Mouse (Mus musculus) MEL (cell line): ENCODE measurements around the gene Asic3. TPM values are rescaled to one million over a fixed set of nuclear protein-coding genes. Genes with fewer than 3 reads are reported as not detected.

ENCODE experiments used
- DNase-seq: peaks from one replicate; pipeline ENCODE4 v3.0.0; 2011; ENCODE audit warnings: low read depth, low spot score
- H3K27ac ChIP-seq: 2 replicates; pipeline ENCODE4 v1.5.1; 2012; ENCODE audit warnings: low read depth, mild to moderate bottlenecking, control low read depth, low read length, moderate library complexity; ENCODE audit not compliant: control insufficient read depth
- H3K27me3 ChIP-seq, 2 experiments: fragments of 150-350 bp in 1 of 2; sonication (generic) in 1 of 2; 2 replicates each; pipeline ENCODE4 v1.6.1; 2012; ENCODE audit warnings: low read length in 2 of 2, mild to moderate bottlenecking in 2 of 2, improper control_type of control experiment in 1 of 2, moderate library complexity in 1 of 2; ENCODE audit not compliant: insufficient read depth in 2 of 2, control insufficient read depth in 1 of 2
- H3K36me3 ChIP-seq, 2 experiments: 2 replicates each; pipeline ENCODE4 v1.6.1; 2012 to 2014; ENCODE audit warnings: low read length in 2 of 2, improper control_type of control experiment in 1 of 2, inconsistent platforms in 1 of 2, mild to moderate bottlenecking in 1 of 2; ENCODE audit not compliant: insufficient read depth in 2 of 2, control insufficient read depth in 1 of 2
- H3K4me1 ChIP-seq, 2 experiments: fragments of 150-350 bp in 1 of 2; sonication (generic) in 1 of 2; 2 replicates each; pipeline ENCODE4 v1.6.1; 2012; ENCODE audit warnings: low read length in 2 of 2, improper control_type of control experiment in 1 of 2, mild to moderate bottlenecking in 1 of 2; ENCODE audit not compliant: insufficient read depth in 2 of 2, control insufficient read depth in 1 of 2
- H3K4me3 ChIP-seq, 2 experiments: fragments of 150-350 bp in 1 of 2; sonication (generic) in 1 of 2; 2 replicates each; pipeline ENCODE4 v1.5.1; 2012; ENCODE audit warnings: low read depth in 2 of 2, low read length in 2 of 2, mild to moderate bottlenecking in 2 of 2, moderate library complexity in 2 of 2, control low read depth in 1 of 2, improper control_type of control experiment in 1 of 2; ENCODE audit not compliant: control insufficient read depth in 1 of 2, insufficient read depth in 1 of 2
- H3K79me2 ChIP-seq: 2 replicates; pipeline ENCODE4 v1.6.1; 2012; ENCODE audit warnings: mild to moderate bottlenecking, low read length, moderate library complexity; ENCODE audit not compliant: control insufficient read depth, poor library complexity, insufficient read depth
- H3K9ac ChIP-seq: 2 replicates; pipeline ENCODE4 v1.6.1; 2012; ENCODE audit warnings: low read depth, mild to moderate bottlenecking, control low read depth, low read length, moderate library complexity; ENCODE audit not compliant: control insufficient read depth, poor library complexity, severe bottlenecking
- H3K9me3 ChIP-seq: fragments of 150-350 bp; sonication (generic); replicated peaks from 2 replicates; pipeline ENCODE4 v1.6.1; 2012; ENCODE audit warnings: mild to moderate bottlenecking, low read length, improper control_type of control experiment, moderate library complexity; ENCODE audit not compliant: insufficient read depth
- CHD1 ChIP-seq: IDR thresholded peaks from 2 replicates; pipeline ENCODE4 v1.6.1; 2012; ENCODE audit warnings: low read depth, mild to moderate bottlenecking, inconsistent platforms, low read length, improper control_type of control experiment
- CTCF ChIP-seq, 3 experiments: IDR thresholded peaks in 2 of 3; conservative IDR thresholded peaks in 1 of 3; 2 replicates each; pipeline ENCODE4 v1.5.1; 2011 to 2012; ENCODE audit warnings: low read length in 3 of 3, low read depth in 2 of 3, mild to moderate bottlenecking in 2 of 3, improper control_type of control experiment in 1 of 3, inconsistent platforms in 1 of 3, mixed read lengths in 1 of 3, moderate library complexity in 1 of 3; ENCODE audit not compliant: control insufficient read depth in 1 of 3, insufficient read depth in 1 of 3, poor library complexity in 1 of 3, severe bottlenecking in 1 of 3
- E2F4 ChIP-seq: IDR thresholded peaks from 2 replicates; pipeline ENCODE4 v1.6.1; 2011; ENCODE audit warnings: low read depth, low read length, improper control_type of control experiment, borderline replicate concordance
- ELF1 ChIP-seq: IDR thresholded peaks from 2 replicates; pipeline ENCODE4 v1.6.1; 2014; ENCODE audit warnings: low read depth, mild to moderate bottlenecking, inconsistent platforms, low read length, improper control_type of control experiment, moderate library complexity
- EP300 ChIP-seq, 2 experiments: IDR thresholded peaks; 2 replicates each; pipeline ENCODE4 v1.6.1; 2011; ENCODE audit warnings: improper control_type of control experiment in 2 of 2, low read length in 2 of 2, low read depth in 1 of 2, mild to moderate bottlenecking in 1 of 2
- GABPA ChIP-seq: IDR thresholded peaks from 2 replicates; pipeline ENCODE4 v1.6.1; 2012; ENCODE audit warnings: low read depth, mild to moderate bottlenecking, inconsistent platforms, low read length, improper control_type of control experiment, moderate library complexity
- GATA1 ChIP-seq: IDR thresholded peaks from 2 replicates; pipeline ENCODE4 v1.6.1; 2011; ENCODE audit warnings: low read depth, low read length, improper control_type of control experiment
- HCFC1 ChIP-seq: IDR thresholded peaks from 2 replicates; pipeline ENCODE4 v1.6.1; 2012; ENCODE audit warnings: low read depth, mild to moderate bottlenecking, inconsistent platforms, low read length, improper control_type of control experiment, moderate library complexity
- JUND ChIP-seq: IDR thresholded peaks from 2 replicates; pipeline ENCODE4 v1.6.1; 2011; ENCODE audit warnings: low read depth, mild to moderate bottlenecking, improper control_type of control experiment, low read length
- KAT2A ChIP-seq: conservative IDR thresholded peaks from 2 replicates; pipeline ENCODE4 v1.6.1; 2012; ENCODE audit warnings: low read depth, low read length, improper control_type of control experiment, inconsistent platforms
- MAFK ChIP-seq: IDR thresholded peaks from 2 replicates; pipeline ENCODE4 v1.6.1; 2011; ENCODE audit warnings: low read depth, mild to moderate bottlenecking, low read length, improper control_type of control experiment, borderline replicate concordance
- MAX ChIP-seq: IDR thresholded peaks from 2 replicates; pipeline ENCODE4 v1.6.1; 2011; ENCODE audit warnings: low read length, improper control_type of control experiment
- MAZ ChIP-seq: IDR thresholded peaks from 2 replicates; pipeline ENCODE4 v1.6.1; 2012; ENCODE audit warnings: low read depth, mild to moderate bottlenecking, inconsistent platforms, low read length, improper control_type of control experiment
- MEF2A ChIP-seq: IDR thresholded peaks from 2 replicates; pipeline ENCODE4 v1.6.1; 2014; ENCODE audit warnings: low read depth, mild to moderate bottlenecking, inconsistent platforms, low read length, improper control_type of control experiment; ENCODE audit not compliant: poor library complexity, insufficient replicate concordance, severe bottlenecking; ENCODE audit errors: extremely low read depth
- MXI1 ChIP-seq: IDR thresholded peaks from 2 replicates; pipeline ENCODE4 v1.6.1; 2011; ENCODE audit warnings: mild to moderate bottlenecking, low read depth, low read length, improper control_type of control experiment
- MYB ChIP-seq: IDR thresholded peaks from 2 replicates; pipeline ENCODE4 v1.6.1; 2011; ENCODE audit warnings: mild to moderate bottlenecking, low read depth, low read length, improper control_type of control experiment
- MYC ChIP-seq: IDR thresholded peaks from 2 replicates; pipeline ENCODE4 v1.6.1; 2011; ENCODE audit warnings: low read depth, mild to moderate bottlenecking, low read length, improper control_type of control experiment, moderate library complexity
- NRF1 ChIP-seq: IDR thresholded peaks from 2 replicates; pipeline ENCODE4 v1.6.1; 2014; ENCODE audit warnings: low read depth, mild to moderate bottlenecking, inconsistent platforms, low read length, improper control_type of control experiment, moderate library complexity; ENCODE audit not compliant: poor library complexity, insufficient read depth, severe bottlenecking
- POLR2A ChIP-seq, 2 experiments: IDR thresholded peaks; 2 replicates each; pipeline ENCODE4 v1.6.1; 2011 to 2012; ENCODE audit warnings: low read length in 2 of 2, mild to moderate bottlenecking in 2 of 2, control low read depth in 1 of 2, improper control_type of control experiment in 1 of 2, low read depth in 1 of 2, moderate library complexity in 1 of 2; ENCODE audit not compliant: control insufficient read depth in 1 of 2, insufficient read depth in 1 of 2, poor library complexity in 1 of 2
- POLR2AphosphoS2 ChIP-seq: IDR thresholded peaks from 2 replicates; pipeline ENCODE4 v1.6.1; 2011; ENCODE audit warnings: low read length, improper control_type of control experiment
- POLR2AphosphoS5 ChIP-seq: IDR thresholded peaks from 2 replicates; pipeline ENCODE4 v1.6.1; 2012; ENCODE audit warnings: low read depth, borderline replicate concordance, mild to moderate bottlenecking, inconsistent platforms, low read length, moderate library complexity, mixed read lengths
- RAD21 ChIP-seq: IDR thresholded peaks from 2 replicates; pipeline ENCODE4 v1.6.1; 2011; ENCODE audit warnings: mild to moderate bottlenecking, low read depth, low read length, improper control_type of control experiment
- SIN3A ChIP-seq: IDR thresholded peaks from 2 replicates; pipeline ENCODE4 v1.6.1; 2012; ENCODE audit warnings: low read length, improper control_type of control experiment, inconsistent platforms
- TAL1 ChIP-seq: IDR thresholded peaks from 2 replicates; pipeline ENCODE4 v1.6.1; 2012; ENCODE audit warnings: mild to moderate bottlenecking, inconsistent platforms, low read length, moderate library complexity, mixed read lengths
- TBP ChIP-seq: IDR thresholded peaks from 2 replicates; pipeline ENCODE4 v1.8.0; 2011; ENCODE audit warnings: low read depth, low read length, improper control_type of control experiment
- UBTF ChIP-seq: IDR thresholded peaks from 2 replicates; pipeline ENCODE4 v1.6.1; 2012; ENCODE audit warnings: low read depth, mild to moderate bottlenecking, inconsistent platforms, low read length, improper control_type of control experiment, moderate library complexity, borderline replicate concordance; ENCODE audit not compliant: insufficient read depth
- USF1 ChIP-seq: IDR thresholded peaks from 2 replicates; pipeline ENCODE4 v1.6.1; 2014; ENCODE audit warnings: low read depth, mild to moderate bottlenecking, inconsistent platforms, low read length, improper control_type of control experiment, moderate library complexity
- USF2 ChIP-seq, 2 experiments: IDR thresholded peaks; 2 replicates each; pipeline ENCODE4 v1.6.1; 2011 to 2012; ENCODE audit warnings: improper control_type of control experiment in 2 of 2, low read length in 2 of 2, borderline replicate concordance in 1 of 2, inconsistent platforms in 1 of 2, low read depth in 1 of 2, mild to moderate bottlenecking in 1 of 2; ENCODE audit not compliant: insufficient read depth in 1 of 2
- ZC3H11A ChIP-seq: IDR thresholded peaks from 2 replicates; pipeline ENCODE4 v1.6.1; 2012; ENCODE audit warnings: low read depth, mild to moderate bottlenecking, inconsistent platforms, low read length, improper control_type of control experiment
- ZKSCAN1 ChIP-seq: IDR thresholded peaks from 2 replicates; pipeline ENCODE4 v1.6.1; 2012; ENCODE audit warnings: low read depth, mild to moderate bottlenecking, inconsistent platforms, low read length, improper control_type of control experiment, moderate library complexity
- polyA plus RNA-seq, 2 experiments: library from polyadenylated mRNA; stranded (reverse) in 1 of 2; unstranded in 1 of 2; fragments of >175 nt in 1 of 2; fragments of >200 nt in 1 of 2; gene quantifications; 2 replicates each; pipeline versions ENCODE4 v1.2.1 to v1.2.4; 2012; ENCODE audit warnings: low replicate concordance in 2 of 2, low read depth in 1 of 2; ENCODE audit not compliant: insufficient read length in 2 of 2, insufficient read depth in 1 of 2, missing spikeins in 1 of 2
- total RNA-seq: library from RNA; depleted of rRNA; stranded (reverse); fragments of 300-350 nt; gene quantifications from 2 replicates; pipeline ENCODE4 v1.2.3, GENCODE M21; 2012

The Asic3 gene
- total and polyA plus RNA-seq, 3 experiments: 0.04 to 0.35 TPM; not detected in 1

GRCm38 (mm10) chr5:24443927-24444326 is 30.7 kb downstream of the Asic3 start:
- Histone ChIP-seq H3K9ac (peak overlapping the region; percentile 94), H3K9me3 (no peaks in the 10 kb centered on the region), H3K79me2 (peaks cover 14% of the 10 kb centered on the region), H3K4me1 (peaks cover 6 to 13% of the 10 kb centered on the region in 2 experiments), H3K27ac (no peak overlapping the region), H3K27me3 (no peaks in the 10 kb centered on the region), H3K36me3 (peaks cover 0 to 17% of the 10 kb centered on the region in 2 experiments; a peak in 3 of 4 replicates), H3K4me3 (peak overlapping the region; percentile 78 to 93)
- no peak for TF ChIP-seq GATA1
- no peak for DNase-seq

GRCm38 (mm10) chr5:24444746-24445427 is 31.7 kb downstream of the Asic3 start, which contains the start of gene Fastk:
Gene Fastk (minus strand): TSS chr5:24445287.
- Histone ChIP-seq H3K36me3 (peaks cover 0 to 17% of the 10 kb centered on the region in 2 experiments; a peak in 3 of 4 replicates), H3K9ac (peak within 1 kb of the TSS; percentile 94), H3K4me1 (peaks cover 6 to 13% of the 10 kb centered on the region in 2 experiments), H3K27ac (peak within 1 kb of the TSS; percentile 67), H3K4me3 (peak within 1 kb of the TSS; percentile 78 to 93), H3K79me2 (peaks cover 14% of the 10 kb centered on the region), H3K9me3 (no peaks in the 10 kb centered on the region), H3K27me3 (no peaks in the 10 kb centered on the region)
- DNase-seq: peak; percentile 97
- 0 out of 2 replicates have a peak, but pooled peaks have one; percentile 47 for TF ChIP-seq MYC
- no peak for TF ChIP-seq EP300 (IDR thresholded peaks at IDR 0.05; ENCODE audit: low read depth in 1 of 2, low read length in 2 of 2)
- no peak for TF ChIP-seq MYB
- peak; percentile 98 to 99 for TF ChIP-seq POLR2A (IDR thresholded peaks at IDR 0.05; ENCODE audit: control insufficient read depth in 1 of 2, insufficient read depth in 1 of 2, low read depth in 1 of 2, low read length in 2 of 2, poor library complexity in 1 of 2)
- peak; percentile 78 for TF ChIP-seq TBP
- no peak for TF ChIP-seq USF2 (IDR thresholded peaks at IDR 0.05; ENCODE audit: borderline replicate concordance in 1 of 2, insufficient read depth in 1 of 2, low read depth in 1 of 2, low read length in 2 of 2)
- TF ChIP-seq POLR2AphosphoS2: peak; percentile 96
- TF ChIP-seq KAT2A: peak; percentile 66; the same call in 1 of the 2 replicates
- no peak for TF ChIP-seq TAL1
- no peak for TF ChIP-seq MEF2A
- TF ChIP-seq MAX: no peak; the same call in 1 of the 2 replicates
- no peak for TF ChIP-seq CHD1
- TF ChIP-seq ELF1: peak; percentile 98
- TF ChIP-seq GABPA: no peak
- no peak for TF ChIP-seq E2F4
- no peak for TF ChIP-seq RAD21
- no peak for TF ChIP-seq MAFK
- peak; percentile 78; the same call in 1 of the 2 replicates for TF ChIP-seq SIN3A
- TF ChIP-seq JUND: no peak
- no peak for TF ChIP-seq UBTF
- peak; percentile 92; the same call in 1 of the 2 replicates for TF ChIP-seq MAZ
- no peak for TF ChIP-seq ZKSCAN1
- TF ChIP-seq HCFC1: peak; percentile 94
- no peak for TF ChIP-seq USF1
- no peak for TF ChIP-seq ZC3H11A
- peak; percentile 67 for TF ChIP-seq MXI1
- TF ChIP-seq GATA1: no peak
- TF ChIP-seq CTCF (IDR thresholded peaks at IDR 0.05 in 2 of 3, conservative IDR thresholded peaks at IDR 0.05 in 1 of 3; ENCODE audit: control insufficient read depth in 1 of 3, insufficient read depth in 1 of 3, low read depth in 2 of 3, low read length in 3 of 3, poor library complexity in 1 of 3, severe bottlenecking in 1 of 3): no peak
- no peak for TF ChIP-seq POLR2AphosphoS5
- TF ChIP-seq NRF1: peak; percentile 67
